Mouse (Mus musculus): ENCODE results near the gene Slc43a3. TPM values are rescaled to one million over a fixed set of nuclear protein-coding genes. Genes with fewer than 3 reads are reported as not detected.
"Not testable (repeated sequence)": the region's sequence is repeated elsewhere in the genome, so short reads cannot be mapped to it uniquely, and the experiment has no call there.

Gene Slc43a3
- 10.5 and 14.1 TPM in 2 replicates for polyA plus RNA-seq (2016; fragmentation: Nextera tagmentation; extraction: Ambion mirVana)

- peak; percentile 73 for ATAC-seq (ENCODE audit: low FRiP score, low read depth)
- WGBS, result 23% methylated on average over 38 of the region's 38 CpGs
- H3K4me2 ChIP-seq (replicated peaks), result peak within 1 kb of the TSS; percentile 57
- 0 out of 2 replicates have a peak, but pooled peaks cover 7% of the 10 kb centered on the region for H3K4me1 ChIP-seq
- peak within 1 kb of the TSS; percentile 43; the same call in 1 of the 2 replicates for H3K9ac ChIP-seq (replicated peaks)
- peak within 1 kb of the TSS; percentile 36 for H3K4me3 ChIP-seq
- H3K27ac ChIP-seq (replicated peaks), result no peak within 1 kb of the TSS
- no peaks in the 10 kb centered on the region for H3K36me3 ChIP-seq
- H3K27me3 ChIP-seq, result peaks cover 6% of the 10 kb centered on the region
- no peaks in the 10 kb centered on the region for H3K9me3 ChIP-seq
These were observed at the start of gene Slc43a3 for GRCm38 (mm10) chr2:84936474-84937429. TSS of gene Slc43a3 (plus strand) at chr2:84936579.

GRCm38 (mm10) chr2:84886821-84887281 is 49.5 kb upstream of the Slc43a3 start:
- peak overlapping the region; percentile 58 for H3K9ac ChIP-seq (replicated peaks)

DNA sequence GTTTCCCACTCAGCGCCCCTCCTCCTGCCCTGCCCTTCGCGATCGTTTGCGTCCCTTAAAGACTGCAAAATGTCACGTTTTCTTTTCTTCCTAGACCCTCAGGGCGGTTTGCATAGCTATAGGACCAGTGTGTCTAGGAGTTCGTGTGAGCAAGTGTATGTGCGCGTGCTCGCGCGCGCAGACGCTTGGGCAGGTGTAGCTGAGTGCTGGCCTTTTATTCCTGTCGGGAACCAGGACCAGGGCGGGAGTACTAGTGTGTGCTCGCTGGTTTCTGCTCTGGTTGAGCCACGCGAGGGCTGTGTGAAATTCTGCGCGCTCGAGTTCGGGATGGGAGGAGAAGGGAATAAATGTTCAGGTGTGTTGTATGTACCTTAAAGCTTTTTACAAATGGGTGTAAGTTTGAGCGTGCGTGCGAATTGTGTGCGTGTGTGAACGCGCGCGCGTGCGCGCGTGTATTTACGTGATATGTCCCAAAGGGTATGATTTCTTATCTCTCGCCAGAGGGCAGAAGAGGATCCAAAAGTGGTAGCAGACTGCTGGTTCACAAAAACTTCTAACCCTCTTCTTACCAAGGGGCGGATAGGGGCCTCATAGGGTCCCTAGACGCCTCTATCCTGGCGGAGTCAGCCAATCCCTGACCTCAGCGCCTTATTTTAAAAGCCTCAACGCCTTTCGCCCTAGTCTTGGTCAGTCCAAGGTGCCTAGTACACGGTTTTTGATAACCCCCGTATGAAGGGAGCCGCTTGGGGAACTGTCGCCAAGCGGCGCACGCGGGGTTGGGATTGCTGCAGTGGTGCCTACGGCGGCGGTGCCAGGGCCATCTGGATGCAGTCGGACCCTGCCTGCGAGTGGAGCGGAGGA is 48.7 kb upstream of the Slc43a3 start:
- Histone ChIP-seq H3K4me2 (replicated peaks) (peak overlapping the region; percentile 94), H3K9ac (replicated peaks) (0 out of 2 replicates have a peak overlapping the region, but pooled peaks have one; percentile 58), H3K4me1 (peaks cover 46% of the 10 kb centered on the region), H3K27me3 (peaks cover 82% of the 10 kb centered on the region), H3K27ac (replicated peaks) (no peak overlapping the region), H3K36me3 (no peaks in the 10 kb centered on the region), H3K9me3 (no peaks in the 10 kb centered on the region), H3K4me3 (peak overlapping the region; percentile 62)
- peak; percentile 17 for ATAC-seq (ENCODE audit: low FRiP score, low read depth)
- WGBS, result under 1% methylated on average over 58 of the region's 58 CpGs

More at GRCm38 (mm10) chr2:84886821-84887281, 49.5 kb upstream of the Slc43a3 start:
- H3K4me3 ChIP-seq, result peak overlapping the region; percentile 62
- peaks cover 89% of the 10 kb centered on the region for H3K27me3 ChIP-seq
- H3K27ac ChIP-seq (replicated peaks), result no peak overlapping the region; the same call in 1 of the 2 replicates
- peaks cover 48% of the 10 kb centered on the region for H3K4me1 ChIP-seq
- WGBS, result 0% methylated on average over 32 of the region's 39 CpGs
- ATAC-seq (ENCODE audit: low FRiP score, low read depth), result peak; percentile 41
- H3K36me3 ChIP-seq, result no peaks in the 10 kb centered on the region
- peak overlapping the region; percentile 94 for H3K4me2 ChIP-seq (replicated peaks)
- H3K9me3 ChIP-seq, result no peaks in the 10 kb centered on the region

- peaks cover 70% of the 10 kb centered on the region for H3K27me3 ChIP-seq
- H3K4me2 ChIP-seq (replicated peaks), result peak overlapping the region; percentile 94
- WGBS, result 2% methylated on average over 27 of the region's 28 CpGs
- ATAC-seq (ENCODE audit: low FRiP score, low read depth), result no peak
- H3K36me3 ChIP-seq, result no peaks in the 10 kb centered on the region
- H3K4me3 ChIP-seq, result peak overlapping the region; percentile 30
- H3K9me3 ChIP-seq, result no peaks in the 10 kb centered on the region
- peak overlapping the region; percentile 24; the same call in 1 of the 2 replicates for H3K9ac ChIP-seq (replicated peaks)
- H3K4me1 ChIP-seq, result peaks cover 34% of the 10 kb centered on the region
- no peak overlapping the region for H3K27ac ChIP-seq (replicated peaks)
These were observed 47.6 kb upstream of the Slc43a3 start for GRCm38 (mm10) chr2:84888657-84889315.

DNA sequence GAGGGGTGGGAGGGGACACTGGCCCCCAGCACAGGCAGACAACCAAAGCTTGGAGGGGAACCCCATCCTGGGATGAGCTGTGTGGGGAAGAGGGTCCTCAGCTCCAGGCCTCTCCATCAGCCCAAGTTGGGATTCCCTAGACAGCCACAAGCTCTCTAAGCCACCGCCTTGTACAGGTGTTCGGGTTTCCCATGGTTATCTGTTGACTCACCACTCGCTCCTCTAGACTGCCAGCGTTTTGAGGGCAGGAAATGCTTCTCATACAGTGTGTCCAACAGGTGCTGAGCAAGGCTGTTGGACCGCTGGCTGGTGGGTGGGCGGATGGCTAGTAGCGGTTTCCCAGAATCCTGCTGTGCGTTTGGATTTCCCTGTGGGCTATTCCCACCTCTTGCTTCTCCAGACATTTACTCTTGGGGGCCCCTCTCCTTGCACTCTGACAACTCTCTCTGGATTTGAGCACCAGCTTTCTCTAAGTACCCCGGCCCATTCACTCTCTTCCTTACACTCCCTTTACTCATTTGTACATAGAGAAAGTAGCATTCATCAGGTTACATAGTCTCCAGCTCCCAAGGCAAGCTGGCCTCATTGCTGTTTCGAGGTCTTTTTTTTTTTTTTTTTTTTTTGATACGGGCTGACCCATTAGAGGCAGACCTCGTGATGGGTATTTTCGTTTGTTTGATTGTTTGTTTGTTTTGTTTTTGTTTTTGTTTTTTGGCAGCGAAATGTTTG is 46.9 kb upstream of the Slc43a3 start:
- Histone ChIP-seq H3K36me3 (no peaks in the 10 kb centered on the region), H3K27me3 (peaks cover 63% of the 10 kb centered on the region), H3K27ac (replicated peaks) (no peak overlapping the region), H3K4me2 (replicated peaks) (peak overlapping the region; percentile 94), H3K9me3 (no peaks in the 10 kb centered on the region), H3K4me1 (peaks cover 33% of the 10 kb centered on the region), H3K9ac (replicated peaks) (peak overlapping the region; percentile 24; the same call in 1 of the 2 replicates), H3K4me3 (peak overlapping the region; percentile 30)
- no peak for ATAC-seq (ENCODE audit: low FRiP score, low read depth)
- WGBS, result 13% methylated on average over 14 of the region's 14 CpGs

GRCm38 (mm10) chr2:84890045-84890340 is 46.4 kb upstream of the Slc43a3 start:
- Histone ChIP-seq H3K36me3 (no peaks in the 10 kb centered on the region), H3K27ac (replicated peaks) (no peak overlapping the region), H3K4me3 (no peak overlapping the region), H3K27me3 (peaks cover 58% of the 10 kb centered on the region), H3K9me3 (no peaks in the 10 kb centered on the region), H3K4me1 (peaks cover 33% of the 10 kb centered on the region), H3K9ac (replicated peaks) (no peak overlapping the region), H3K4me2 (replicated peaks) (no peak overlapping the region)
- ATAC-seq (ENCODE audit: low FRiP score, low read depth), result no peak
- under 1% methylated on average over 5 of the region's 5 CpGs for WGBS

DNA sequence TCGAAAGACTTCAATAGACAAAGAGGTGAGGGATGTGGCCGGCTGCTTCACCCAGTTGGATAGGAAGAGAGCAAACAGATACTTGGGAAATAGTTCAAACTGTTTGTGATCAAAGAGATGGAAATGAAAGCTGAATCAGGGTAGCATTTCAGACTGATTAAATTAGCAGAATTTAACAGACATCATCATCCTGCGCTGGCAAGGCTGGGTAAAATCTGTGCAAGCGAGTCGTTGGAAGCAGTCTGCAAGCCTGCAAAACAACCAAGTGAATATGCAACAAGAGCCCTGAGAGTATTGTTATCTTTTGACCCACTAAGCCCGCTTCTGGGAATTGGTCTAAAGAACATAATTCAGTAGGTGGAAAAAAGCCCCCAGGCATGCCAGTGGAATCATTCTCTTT is 43.0 kb upstream of the Slc43a3 start:
- ATAC-seq (ENCODE audit: low FRiP score, low read depth), result no peak
- Histone ChIP-seq H3K9me3 (no peaks in the 10 kb centered on the region), H3K27ac (replicated peaks) (no peak overlapping the region), H3K27me3 (peaks cover 24% of the 10 kb centered on the region), H3K4me2 (replicated peaks) (no peak overlapping the region), H3K4me3 (no peak overlapping the region), H3K36me3 (no peaks in the 10 kb centered on the region), H3K4me1 (peaks cover 10% of the 10 kb centered on the region; the same call in 1 of the 2 replicates), H3K9ac (replicated peaks) (no peak overlapping the region)
- 46% methylated on average over 6 of the region's 6 CpGs for WGBS

DNA sequence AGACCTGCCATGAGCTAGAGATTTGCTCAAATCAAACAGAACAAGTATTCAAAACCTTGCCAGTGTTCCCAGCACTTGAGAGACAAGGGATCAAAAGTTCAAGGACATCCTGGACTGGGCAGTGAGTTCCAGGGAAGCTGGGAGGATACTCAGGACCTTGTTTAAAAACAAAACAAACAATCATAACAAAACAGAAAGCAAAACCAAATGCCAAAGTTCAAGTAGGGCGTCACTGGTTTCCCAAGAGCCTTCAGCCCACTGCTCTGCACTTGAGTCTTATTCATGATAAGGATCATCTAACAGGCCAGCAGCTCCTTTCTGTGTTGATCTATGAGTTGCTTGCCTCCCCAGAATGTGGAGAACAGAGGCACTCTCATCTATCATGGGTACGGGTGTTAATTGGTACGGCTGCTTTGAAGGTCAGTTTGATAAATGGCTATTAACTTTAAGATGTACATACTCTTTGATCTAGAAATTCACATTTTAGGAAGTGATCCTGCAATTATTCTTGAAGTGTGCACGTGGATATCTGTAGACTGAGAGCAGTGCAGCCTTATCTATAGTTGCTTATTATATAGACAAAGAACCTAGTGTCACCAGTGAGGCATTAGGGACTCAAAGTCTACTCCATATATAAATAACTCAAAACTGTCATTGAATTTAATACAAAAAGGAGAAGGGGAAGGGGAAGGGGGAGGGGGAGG is 40.7 kb upstream of the Slc43a3 start:
- no peaks in the 10 kb centered on the region for H3K36me3 ChIP-seq
- H3K9me3 ChIP-seq, result no peaks in the 10 kb centered on the region
- H3K27me3 ChIP-seq, result peaks cover 9% of the 10 kb centered on the region
- H3K27ac ChIP-seq (replicated peaks), result no peak overlapping the region
- no peak overlapping the region for H3K4me2 ChIP-seq (replicated peaks)
- H3K9ac ChIP-seq (replicated peaks), result no peak overlapping the region
- H3K4me1 ChIP-seq, result no peaks in the 10 kb centered on the region
- WGBS, result 81% methylated on average over 4 of the region's 4 CpGs
- ATAC-seq (ENCODE audit: low FRiP score, low read depth), result no peak
- no peak overlapping the region for H3K4me3 ChIP-seq

DNA sequence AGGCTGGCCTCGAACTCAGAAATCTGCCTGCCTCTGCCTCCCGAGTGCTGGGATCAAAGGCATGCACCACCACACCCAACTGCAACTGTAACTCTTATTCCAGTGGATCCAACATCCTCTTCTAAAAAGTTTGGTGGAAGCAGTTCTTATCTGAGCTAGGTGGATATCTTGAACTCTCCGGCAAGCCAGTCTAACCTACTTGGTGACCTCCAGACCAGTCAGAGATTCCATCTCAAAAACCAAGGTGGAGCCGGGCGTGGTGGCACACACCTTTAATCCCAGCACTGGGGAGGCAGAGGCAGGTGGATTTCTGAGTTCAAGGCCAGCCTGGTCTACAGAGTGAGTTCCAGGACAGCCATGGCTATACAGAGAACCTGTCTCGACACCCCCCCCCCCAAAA is 39.7 kb upstream of the Slc43a3 start:
- not testable (repeated sequence) for H3K4me2 ChIP-seq (replicated peaks); H3K36me3 ChIP-seq; H3K9ac ChIP-seq (replicated peaks); H3K4me1 ChIP-seq; H3K4me3 ChIP-seq; ATAC-seq (ENCODE audit: low FRiP score, low read depth); H3K9me3 ChIP-seq; H3K27ac ChIP-seq (replicated peaks); H3K27me3 ChIP-seq
- 88% methylated on average over 6 of the region's 6 CpGs for WGBS

GRCm38 (mm10) chr2:84912722-84913121 is 23.7 kb upstream of the Slc43a3 start:
- Histone ChIP-seq H3K36me3 (no peaks in the 10 kb centered on the region), H3K27me3 (no peaks in the 10 kb centered on the region), H3K4me1 (no peaks in the 10 kb centered on the region), H3K4me3 (no peak overlapping the region), H3K27ac (replicated peaks) (no peak overlapping the region), H3K9me3 (no peaks in the 10 kb centered on the region), H3K9ac (replicated peaks) (no peak overlapping the region), H3K4me2 (replicated peaks) (no peak overlapping the region)
- WGBS, result 77% methylated on average over 3 of the region's 3 CpGs
- ATAC-seq (ENCODE audit: low FRiP score, low read depth), result no peak
